Mouse (Mus musculus): ENCODE results near the gene Atp8b5.

- no peak for TF ChIP-seq CTCF (IDR thresholded peaks at IDR 0.05; ENCODE audit: low read depth)
- TF ChIP-seq EP300 (IDR thresholded peaks at IDR 0.05; ENCODE audit: low read depth) = no peak
Measured at GRCm38 (mm10) chr4:43415221-43416070, 148.5 kb downstream of the Atp8b5 start.

Measured in heart, postnatal 0 days (tissue).